Mouse (Mus musculus) C2C12 (cell line): ENCODE measurements around the gene Gm12185.

Experiments used
- CTCF ChIP-seq: IDR thresholded peaks from one replicate; pipeline ENCODE4 v1.5.1; 2011; ENCODE audit not compliant: control insufficient read depth, insufficient read depth, insufficient read length
- MAX ChIP-seq: IDR thresholded peaks from one replicate; pipeline ENCODE4 v1.6.1; 2011; ENCODE audit warnings: mild to moderate bottlenecking, control low read depth
- MYOD1 ChIP-seq: IDR thresholded peaks from one replicate; pipeline ENCODE4 v1.6.1; 2011; ENCODE audit warnings: low read depth; ENCODE audit not compliant: control insufficient read depth, insufficient read length
- USF1 ChIP-seq: IDR thresholded peaks from one replicate; pipeline ENCODE4 v1.6.1; 2011; ENCODE audit warnings: low read depth, mild to moderate bottlenecking, control low read depth, moderate library complexity

GRCm38 (mm10) chr11:48913611-48914010 lies 78.4 kb downstream of the Gm12185 start:
- TF ChIP-seq CTCF (no peak), MAX (no peak), MYOD1 (no peak), USF1 (no peak)
